Mouse (Mus musculus) left cerebral cortex, adult 9 months (tissue): Measurements from ENCODE around the gene Xpo4.

Experiments
- DNase-seq, 2 experiments: peaks; one replicate each; pipeline ENCODE4 v3.0.0; 2022; ENCODE audit warnings: low spot score in 2 of 2

Gene Xpo4

GRCm38 (mm10) chr14:57537261-57538015 lies 127.8 kb downstream of the Xpo4 start:
- no peak for DNase-seq

DNA sequence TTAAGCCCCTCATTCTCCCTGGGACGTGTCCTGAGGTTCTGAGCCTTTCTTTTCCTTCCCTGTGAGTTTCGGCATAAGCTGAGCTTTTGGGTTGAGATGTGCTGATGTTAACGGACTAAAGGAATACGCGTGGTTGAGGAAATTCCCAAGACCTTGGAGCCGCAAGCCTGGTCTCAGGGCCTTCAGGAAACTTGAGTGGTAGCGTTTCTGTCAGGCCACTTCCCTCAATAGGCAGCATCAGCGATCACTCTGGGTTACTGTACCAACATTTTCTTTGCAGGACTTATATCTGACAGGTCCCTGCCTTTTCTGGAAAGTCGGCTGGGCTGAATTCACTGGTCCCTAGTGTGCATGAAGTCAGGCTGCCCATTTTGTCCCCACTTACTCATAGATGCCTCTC lies 128.4 kb downstream of the Xpo4 start:
- no peak for DNase-seq

DNA sequence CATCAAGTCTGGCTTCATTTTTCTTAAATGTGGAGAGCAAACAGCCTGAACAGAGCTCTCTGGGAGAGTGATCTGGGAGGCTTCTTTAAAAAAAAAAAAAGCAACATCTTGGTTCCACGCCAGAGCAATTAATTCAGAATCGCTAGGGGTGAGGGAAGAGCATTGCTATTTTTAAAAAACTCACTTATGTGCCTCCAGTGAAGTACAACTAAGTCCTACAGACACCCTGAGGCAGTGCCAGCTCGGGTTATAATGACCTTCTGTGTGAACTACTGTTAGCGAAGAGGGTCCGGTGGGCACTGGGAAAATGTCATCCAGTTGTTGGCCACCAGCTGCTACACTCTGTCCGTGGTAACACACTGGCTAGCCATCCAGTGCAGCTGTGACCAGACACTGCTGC lies 129.6 kb downstream of the Xpo4 start:
- no peak for DNase-seq

GRCm38 (mm10) chr14:57534961-57535360 lies 130.3 kb downstream of the Xpo4 start:
- no peak for DNase-seq

- no peak for DNase-seq
Measured at GRCm38 (mm10) chr14:57534346-57534745, 130.9 kb downstream of the Xpo4 start.

GRCm38 (mm10) chr14:57533841-57534240 lies 131.4 kb downstream of the Xpo4 start:
- no peak for DNase-seq

GRCm38 (mm10) chr14:57533214-57533613 lies 132.0 kb downstream of the Xpo4 start:
- no peak for DNase-seq

DNA sequence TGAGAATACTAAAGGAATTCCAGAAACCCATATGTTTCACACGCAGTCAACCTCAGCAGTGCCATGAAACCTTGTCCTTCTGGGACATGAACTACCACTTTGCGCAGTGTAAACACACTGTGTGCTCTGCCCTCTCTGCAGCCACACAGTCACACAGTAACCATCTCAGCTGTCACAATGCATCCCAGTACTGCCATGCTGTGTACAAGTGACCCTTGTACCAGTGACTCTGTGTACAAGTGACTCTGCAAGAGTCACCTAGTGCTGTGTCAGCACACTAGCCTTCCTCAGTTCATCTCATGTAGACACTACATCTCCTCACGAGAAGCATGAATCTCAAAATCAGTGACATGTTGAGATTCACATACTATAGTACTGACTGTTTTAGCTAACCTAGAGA lies 132.7 kb downstream of the Xpo4 start:
- DNase-seq = no peak

GRCm38 (mm10) chr14:57529786-57530515 lies 135.3 kb downstream of the Xpo4 start:
- DNase-seq = no peak

DNA sequence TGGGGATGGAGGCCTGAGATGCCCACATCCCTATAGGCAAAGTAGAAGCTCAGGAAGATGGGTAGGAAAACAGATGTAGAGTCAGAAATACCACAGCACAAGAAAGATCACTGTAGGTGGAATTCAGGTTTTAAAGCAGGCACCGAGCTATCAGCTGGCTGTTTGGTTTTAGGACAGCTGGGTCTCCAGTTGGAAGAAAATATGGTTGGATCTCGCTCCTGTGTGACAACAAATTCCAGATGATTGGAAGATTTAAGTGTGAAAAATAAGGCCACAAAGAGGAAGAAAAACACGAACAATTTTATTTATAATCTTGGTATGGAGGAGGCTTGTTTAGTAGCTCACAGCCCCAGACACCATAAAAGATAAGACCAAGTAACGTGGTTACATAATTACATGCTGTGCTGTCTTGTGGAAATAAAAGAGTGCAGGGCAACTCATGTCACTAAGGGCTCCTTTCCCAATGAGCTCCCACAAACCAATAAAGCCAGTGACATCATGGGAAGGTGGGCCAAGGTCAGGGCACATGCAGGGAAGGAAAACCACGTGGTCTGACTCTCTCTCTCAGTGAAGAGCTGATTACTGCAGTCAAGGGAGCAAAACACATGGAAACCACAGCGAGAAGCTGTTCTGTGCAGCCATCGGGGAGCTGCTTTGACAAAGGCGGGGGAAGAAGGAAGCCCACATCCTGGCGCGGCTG lies 136.0 kb downstream of the Xpo4 start:
- peak; percentile 64 to 82 for DNase-seq

DNA sequence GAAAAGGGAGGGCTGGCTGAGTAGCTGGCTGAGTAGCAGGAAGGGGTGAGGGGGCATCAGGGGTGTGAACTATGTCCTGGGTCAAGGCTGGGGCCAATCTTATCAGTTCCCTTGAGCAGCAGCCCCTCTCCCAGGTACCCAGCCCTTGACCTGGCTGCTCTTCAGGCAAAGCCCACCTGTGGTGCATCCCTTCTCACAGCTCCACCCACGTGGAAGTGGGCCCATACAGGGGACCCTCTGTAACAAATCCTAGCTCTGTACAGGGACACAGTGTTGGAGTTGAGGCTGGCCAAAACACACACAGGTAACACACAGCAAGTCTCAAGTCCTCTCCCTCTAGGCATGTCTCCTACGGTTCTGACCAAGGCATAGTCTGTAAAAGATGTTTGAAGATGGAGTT lies 137.6 kb downstream of the Xpo4 start:
- no peak for DNase-seq
